Mouse (Mus musculus) Patski (cell line): ENCODE measurements at regions not wholly inside any gene's neighbourhood (a gene's known extent, or its start where the extent isn't known, plus 50 kb on each side); places are given as distances from the start of the nearest gene placed in this dataset.

ENCODE experiments used
- ATAC-seq: fragments of 100-300 bp; one replicate; pipeline ENCODE4 v1.8.0; 2021
- CTCF ChIA-PET: fragments of 350-600 bp; sonication (Branson Sonifier 250); formaldehyde crosslinking; loops from one replicate; lab custom pipeline; 2022; ENCODE audit warnings: inconsistent platforms; lab: Charles Lee
- POLR2A ChIA-PET: fragments of 350-600 bp; sonication (Branson Sonifier 250); formaldehyde crosslinking; loops from one replicate; lab custom pipeline; 2022; ENCODE audit warnings: antibody characterized with exemption, inconsistent platforms; lab: Charles Lee
- DNase-seq: peaks from one replicate; pipeline ENCODE4 v3.0.0-alpha.2; 2011; ENCODE audit warnings: low read depth, low spot score
- H3K27me3 ChIP-seq: fragments of 371-371 bp; one replicate; pipeline ENCODE4 v1.5.1; 2021
- CTCF ChIP-seq: fragments of 100-300 bp; IDR thresholded peaks from one replicate; pipeline ENCODE4 v1.5.1; 2021
- in situ Hi-C: fragments of 300-500 bp; cut with MboI; formaldehyde crosslinking; loops from 3 replicates; pipeline ENCODE4 v1.11.1; 2018; ENCODE audit warnings: low pct_unique_long_range_greater_than_20kb, mixed read lengths

DNA sequence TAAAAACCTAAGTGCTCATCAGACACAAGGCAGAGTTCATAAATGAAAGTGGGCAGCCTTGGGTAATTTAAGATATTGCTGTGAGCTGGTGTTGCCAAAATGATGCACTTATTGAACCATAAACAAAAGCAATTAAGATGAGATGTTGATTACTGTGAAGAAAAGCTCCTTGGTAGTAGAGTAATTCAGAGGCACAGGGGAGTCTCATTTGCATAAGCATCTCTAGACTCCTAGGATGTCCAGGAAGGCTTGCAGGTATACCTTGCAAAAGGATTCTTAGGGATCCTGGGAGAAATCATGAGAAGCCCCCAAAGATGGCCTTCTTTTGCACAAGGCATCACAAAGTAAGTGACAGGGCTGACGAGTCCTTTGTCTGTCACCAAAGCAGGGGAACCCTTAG, 640.5 kb upstream of the Cdh11 start:
- no peaks in the 10 kb centered on the region for H3K27me3 ChIP-seq
- ATAC-seq (no peak), DNase-seq (no peak)
- in situ Hi-C loops = no loop called here
- ChIA-PET CTCF (no interaction called here), POLR2A (no interaction called here)
- TF ChIP-seq CTCF = no peak

DNA sequence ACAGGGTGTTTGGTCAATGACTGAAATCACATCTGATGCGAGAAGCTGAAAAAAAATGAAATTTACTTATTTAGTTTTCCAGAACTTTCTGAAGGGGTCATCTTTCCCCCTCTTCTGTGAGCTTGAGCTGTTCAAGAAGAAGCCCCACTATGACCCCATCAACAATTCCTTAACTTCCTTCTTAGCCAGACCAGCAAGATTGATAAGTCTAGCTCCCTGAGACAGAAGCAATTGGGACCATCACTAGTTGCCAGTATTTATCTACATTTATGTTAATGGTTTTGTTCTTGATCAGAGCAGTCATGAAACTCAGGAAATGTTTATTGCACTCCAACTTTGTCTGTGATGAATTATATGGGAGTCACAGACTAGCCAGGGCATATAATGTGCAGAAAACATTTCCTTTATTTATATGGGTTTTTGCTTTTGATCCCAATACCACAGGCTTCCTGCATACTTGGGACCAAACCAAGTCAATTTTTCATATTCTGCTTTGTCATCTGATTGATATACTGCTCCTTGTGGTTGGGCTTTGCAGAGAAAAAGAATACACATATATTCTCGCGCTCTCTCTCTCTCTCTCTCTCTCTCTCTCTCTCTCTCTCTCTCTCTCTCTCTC, 645.5 kb upstream of the Cdh11 start:
- in situ Hi-C loops = no loop called here
- no peak for ATAC-seq
- TF ChIP-seq CTCF = no peak
- no peaks in the 10 kb centered on the region for H3K27me3 ChIP-seq
- ChIA-PET POLR2A (no interaction called here), CTCF (interaction anchor here (0.7 kb wide), 1 partner anchor 786 kb away, joined by 3 read pairs; no protein-coding TSS in a partner anchor)
- no peak for DNase-seq

DNA sequence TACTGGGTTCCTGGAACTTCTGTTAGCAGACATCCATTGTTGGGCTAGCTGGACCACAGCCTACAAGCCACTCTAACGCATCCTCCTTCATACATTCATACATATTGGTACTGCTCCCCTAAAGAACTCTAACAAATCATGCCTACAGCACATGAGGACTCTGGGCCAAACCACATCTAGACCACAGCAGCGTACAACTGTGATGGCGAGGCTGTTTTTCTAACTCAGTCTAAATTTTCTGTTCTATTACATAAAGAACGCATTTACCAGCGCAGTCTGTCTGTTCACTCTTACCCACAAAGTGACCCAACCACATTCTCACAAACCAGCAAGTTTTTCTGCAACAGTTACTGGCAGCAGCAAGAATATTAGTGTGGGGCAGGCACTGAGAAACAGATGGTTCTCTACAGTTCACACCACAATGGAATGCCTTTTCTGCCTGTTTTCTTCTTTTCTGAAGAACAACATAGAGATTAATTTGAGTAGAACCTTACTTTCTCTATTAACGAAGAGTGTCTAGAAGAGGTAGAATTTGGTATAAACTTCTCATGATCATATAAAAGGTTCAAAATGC, 648.2 kb upstream of the Cdh11 start:
- no peak for TF ChIP-seq CTCF
- DNase-seq (no peak), ATAC-seq (no peak)
- in situ Hi-C loops = no loop called here
- CTCF ChIA-PET = no interaction called here
- H3K27me3 ChIP-seq = no peaks in the 10 kb centered on the region
- POLR2A ChIA-PET = no interaction called here

DNA sequence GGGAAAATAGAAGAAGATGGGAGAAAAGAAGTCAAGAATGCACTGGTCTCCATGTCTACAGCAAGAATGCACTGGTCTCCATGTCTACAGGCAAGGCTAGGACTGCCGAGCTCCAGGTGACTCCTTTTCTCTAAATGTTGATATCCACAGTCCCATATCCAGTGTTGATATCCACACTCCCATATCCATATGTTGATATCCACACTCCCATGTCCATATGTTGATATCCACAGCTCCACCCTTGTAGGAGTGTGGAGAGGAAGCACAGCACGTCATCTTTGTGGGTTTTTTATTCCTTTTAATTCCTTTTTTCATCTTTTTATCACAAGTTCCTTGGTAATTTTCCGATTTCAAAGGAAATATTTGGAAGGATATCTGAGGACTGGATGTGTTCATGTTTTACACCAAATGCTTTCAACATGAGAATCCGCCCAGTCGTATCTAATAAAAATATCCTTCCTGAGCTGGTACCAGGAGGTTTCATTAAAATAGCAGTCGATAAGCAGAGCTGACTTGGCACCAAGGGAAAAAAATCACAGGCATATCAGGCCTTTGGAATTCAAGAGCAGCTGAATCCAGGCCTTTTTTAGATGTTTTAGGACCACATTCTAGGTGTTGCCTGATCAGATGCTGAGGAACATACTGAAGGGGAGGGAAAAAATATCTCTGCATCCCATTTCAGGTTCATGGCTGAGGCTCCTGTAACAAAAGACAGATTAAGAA, 653.7 kb upstream of the Cdh11 start:
- CTCF ChIA-PET = no interaction called here
- TF ChIP-seq CTCF = no peak
- DNase-seq = no peak
- no peaks in the 10 kb centered on the region for H3K27me3 ChIP-seq
- no peak for ATAC-seq
- in situ Hi-C loops = no loop called here
- POLR2A ChIA-PET = no interaction called here

DNA sequence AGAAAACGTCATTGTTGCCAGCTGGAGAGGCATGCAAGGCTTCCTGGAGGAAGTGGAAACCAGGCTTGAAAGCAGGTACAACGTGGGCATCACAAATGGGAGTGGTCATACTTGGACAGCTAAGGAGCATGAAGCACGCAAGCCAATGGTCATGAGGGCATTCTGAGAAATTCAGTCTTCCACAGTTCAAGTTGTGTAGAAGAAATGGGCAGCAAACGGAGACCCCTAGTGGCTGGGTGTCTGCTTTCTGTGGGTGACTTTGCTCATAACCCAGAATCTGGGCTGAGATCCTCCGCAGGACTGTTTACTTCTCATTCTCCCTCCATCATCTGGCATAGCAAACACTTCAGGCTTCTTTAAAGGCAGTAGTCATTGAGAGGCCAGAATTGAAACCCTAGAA, 655.7 kb upstream of the Cdh11 start:
- no peak for ATAC-seq
- ChIA-PET POLR2A (no interaction called here), CTCF (no interaction called here)
- in situ Hi-C loops = loop anchor here (10.0 kb wide), 1 partner anchor 656 kb away; the partner anchor contains the start of gene Cdh11
- H3K27me3 ChIP-seq = no peaks in the 10 kb centered on the region
- no peak for DNase-seq
- peak; percentile 62 for TF ChIP-seq CTCF

DNA sequence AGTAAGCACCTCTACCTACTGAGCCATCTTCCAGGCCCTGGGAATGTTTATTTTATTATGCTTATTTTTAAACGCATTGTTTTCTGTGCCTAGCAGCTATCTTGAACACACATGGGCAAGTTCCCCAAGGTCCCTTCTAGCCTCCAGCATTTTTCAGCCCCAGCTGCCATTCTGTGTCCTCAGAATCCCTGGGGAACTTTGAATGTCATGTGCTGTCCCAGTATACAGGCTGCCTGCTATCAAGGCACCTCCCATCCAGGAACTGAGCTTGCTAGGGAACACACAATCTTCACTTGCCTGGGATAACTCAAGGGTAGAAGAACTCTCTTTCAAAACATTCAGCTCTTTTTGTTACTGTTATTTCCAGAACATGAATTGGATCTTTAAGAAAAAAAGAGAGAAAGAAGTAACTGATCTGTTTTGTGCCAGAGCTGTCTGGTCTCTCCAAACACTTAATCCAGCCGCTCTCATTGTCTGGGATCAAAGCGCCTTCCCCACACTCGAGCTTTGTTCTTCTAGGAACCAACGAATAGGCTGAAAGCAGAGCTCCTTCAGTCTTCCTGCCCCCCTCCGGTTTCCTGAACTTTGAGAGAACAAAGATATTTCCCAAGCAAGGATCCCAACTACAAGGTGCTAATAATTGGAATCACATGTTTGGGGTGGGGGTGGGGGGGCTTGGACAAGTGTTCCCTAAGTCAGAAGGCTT, 657.1 kb upstream of the Cdh11 start:
- DNase-seq = no peak
- ChIA-PET POLR2A (no interaction called here), CTCF (interaction anchor here (0.5 kb wide), 1 partner anchor 725 kb away, joined by 3 read pairs; no protein-coding TSS in a partner anchor)
- no peak for TF ChIP-seq CTCF
- no peak for ATAC-seq
- no peaks in the 10 kb centered on the region for H3K27me3 ChIP-seq
- in situ Hi-C loops = loop anchor here (10.0 kb wide), 1 partner anchor 658 kb away; the partner anchor contains the start of gene Cdh11

DNA sequence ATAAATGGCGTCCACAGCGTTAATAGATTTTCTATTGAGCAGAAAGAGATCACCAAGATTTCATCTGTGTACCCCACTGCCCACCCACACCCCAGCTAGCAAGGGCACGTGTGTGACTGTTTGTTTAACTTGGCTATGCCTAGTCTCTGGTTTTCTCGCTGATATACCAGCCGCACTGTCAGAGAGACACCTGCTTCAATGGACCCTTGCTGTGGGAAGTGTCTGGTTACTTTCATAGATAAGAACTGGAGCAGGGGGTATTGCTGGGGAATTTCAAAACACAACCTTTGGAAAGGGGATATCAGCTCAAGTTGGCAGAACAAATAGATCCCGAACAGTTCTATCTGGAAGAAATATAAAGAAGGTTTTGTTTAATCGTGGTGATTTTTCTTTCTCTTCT, 656.8 kb upstream of the Cdh5 start:
- ChIA-PET CTCF (interaction anchor here (1.9 kb wide), 1 partner anchor 45 kb away, joined by 5 read pairs; no protein-coding TSS in a partner anchor), POLR2A (no interaction called here)
- no peak for TF ChIP-seq CTCF
- no peak for ATAC-seq
- in situ Hi-C loops = loop anchor here (10.0 kb wide), 1 partner anchor 660 kb away; the partner anchor contains the start of gene Cdh11
- H3K27me3 ChIP-seq = no peaks in the 10 kb centered on the region
- no peak for DNase-seq

DNA sequence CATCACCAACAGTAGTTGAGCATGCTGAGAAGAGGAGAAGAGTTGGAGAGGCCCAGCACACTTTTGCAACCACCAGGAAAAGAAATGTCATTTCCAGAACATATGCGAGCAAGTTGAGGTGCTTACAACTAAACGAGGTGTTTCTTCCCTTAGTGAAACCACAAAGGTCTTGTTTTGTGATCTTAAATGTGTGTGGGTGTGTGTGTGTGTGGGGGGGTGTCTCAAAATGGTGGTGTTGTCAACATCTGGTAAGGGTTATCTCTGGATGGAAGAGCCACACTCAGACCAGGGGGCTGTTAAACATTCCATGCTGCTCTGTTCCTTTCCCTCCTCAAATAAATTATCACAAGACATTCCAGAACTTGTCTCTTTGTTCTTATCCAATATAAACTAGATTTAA, 656.0 kb upstream of the Cdh5 start:
- CTCF ChIA-PET = interaction anchor here (1.1 to 1.9 kb wide), 2 partner anchors 10 to 46 kb away, joined by 3 to 5 read pairs; no protein-coding TSS in a partner anchor
- in situ Hi-C loops = loop anchor here (10.0 kb wide), 1 partner anchor 661 kb away; the partner anchor contains the start of gene Cdh11
- POLR2A ChIA-PET = no interaction called here
- no peak for TF ChIP-seq CTCF
- DNase-seq (no peak), ATAC-seq (no peak)
- no peaks in the 10 kb centered on the region for H3K27me3 ChIP-seq

DNA sequence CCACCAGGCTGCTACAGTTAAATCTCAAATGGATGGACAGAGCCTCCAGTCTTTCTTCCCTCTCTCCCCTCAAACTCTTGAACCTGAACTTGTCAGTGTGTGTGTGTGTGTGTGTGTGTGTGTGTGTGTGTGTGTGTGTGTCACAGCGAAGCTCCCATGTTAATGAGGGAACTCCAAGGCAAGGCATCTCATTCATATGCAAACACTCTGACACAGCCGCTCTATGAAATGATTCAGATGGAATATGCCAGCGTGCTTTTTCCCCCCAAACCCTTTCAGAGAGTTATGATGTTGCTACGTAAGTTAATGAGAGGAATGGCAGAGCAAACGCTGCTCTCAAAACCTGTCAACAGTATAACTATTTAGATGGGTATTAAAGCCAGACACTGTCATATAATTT, 653.5 kb upstream of the Cdh5 start:
- no peak for TF ChIP-seq CTCF
- CTCF ChIA-PET = interaction anchor here (1.6 kb wide), 1 partner anchor 10 kb away, joined by 3 read pairs; no protein-coding TSS in a partner anchor
- ATAC-seq (no peak), DNase-seq (no peak)
- in situ Hi-C loops = loop anchor here (10.0 kb wide), 1 partner anchor 663 kb away; the partner anchor contains the start of gene Cdh11
- POLR2A ChIA-PET = no interaction called here
- no peaks in the 10 kb centered on the region for H3K27me3 ChIP-seq

DNA sequence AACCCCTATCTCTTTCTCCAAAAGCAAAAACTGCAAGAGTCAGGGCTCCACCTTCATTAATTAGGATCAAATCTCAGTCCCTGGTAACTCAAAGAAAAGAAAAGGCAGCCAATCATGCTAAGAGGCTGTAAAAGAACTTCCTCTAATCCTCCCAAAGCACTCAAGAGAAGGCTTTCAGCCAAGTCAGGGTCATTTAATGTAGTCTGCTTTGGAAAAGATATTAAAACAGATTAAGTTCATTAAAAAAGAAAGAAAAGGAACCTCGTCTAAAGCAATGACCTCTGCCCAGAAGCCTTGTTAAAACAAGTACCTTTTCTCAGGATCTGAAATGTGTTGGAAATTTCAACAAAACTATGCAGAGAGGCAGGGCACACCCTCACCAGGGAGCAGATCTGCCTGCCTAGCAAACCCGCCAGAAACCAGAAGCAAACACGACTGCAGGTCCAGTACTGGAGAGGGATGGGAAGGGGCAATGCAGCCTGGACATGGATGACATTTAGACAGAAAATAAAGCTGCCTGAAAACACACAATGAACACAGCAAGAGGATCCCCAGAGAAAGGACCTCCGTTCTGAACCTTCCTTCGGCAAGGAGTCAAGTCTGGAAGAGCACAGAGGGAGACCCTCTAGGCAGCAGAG, 649.9 kb upstream of the Cdh5 start:
- POLR2A ChIA-PET = no interaction called here
- in situ Hi-C loops = no loop called here
- CTCF ChIA-PET = no interaction called here
- no peak for ATAC-seq
- DNase-seq = no peak
- H3K27me3 ChIP-seq = no peaks in the 10 kb centered on the region
- TF ChIP-seq CTCF = no peak
